Mouse (Mus musculus) bone marrow, adult 2 months (tissue): ENCODE measurements around the gene Hoxa11.

ENCODE experiments used
- CTCF ChIP-seq: fragments of 200-500 bp; IDR thresholded peaks from 2 replicates; pipeline ENCODE4 v1.5.1; 2011; ENCODE audit warnings: low read length, control low read depth; ENCODE audit not compliant: control insufficient read depth, insufficient read depth
- POLR2A ChIP-seq: fragments of 200-500 bp; IDR thresholded peaks from 2 replicates; pipeline ENCODE4 v1.6.1; 2011; ENCODE audit warnings: low read depth, mild to moderate bottlenecking, control low read depth, low read length, borderline replicate concordance; ENCODE audit not compliant: control insufficient read depth

- no peak for TF ChIP-seq POLR2A
- no peak for TF ChIP-seq CTCF
Observed at GRCm38 (mm10) chr6:52292328-52292727, 46.7 kb upstream of the Hoxa11 start.
